Mouse (Mus musculus) heart, embryonic 11.5 days (tissue): ENCODE measurements around the gene Wnt5b. TPM values are rescaled to one million over a fixed set of nuclear protein-coding genes. Genes with fewer than 3 reads are reported as not detected.

ENCODE experiments used
- ATAC-seq: fragments of 200-750 bp; cut with Nextera tagmentation; replicated peaks from 2 replicates; pipeline ENCODE4 v1.8.0; 2017; ENCODE audit warnings: moderate library complexity; ENCODE audit not compliant: insufficient number of reproducible peaks, low FRiP score, low TSS enrichment
- H3K27ac ChIP-seq: fragments of 300-500 bp; sonication (generic); 2 replicates; pipeline ENCODE4 v1.5.1; 2014; ENCODE audit warnings: mild to moderate bottlenecking, low read depth, low read length
- H3K27me3 ChIP-seq: fragments of 300-500 bp; sonication (generic); 2 replicates; pipeline ENCODE4 v1.6.1; 2014; ENCODE audit warnings: mild to moderate bottlenecking, low read length, mixed read lengths; ENCODE audit not compliant: control insufficient read depth, insufficient read depth
- H3K36me3 ChIP-seq: fragments of 300-500 bp; sonication (generic); 2 replicates; pipeline ENCODE4 v1.6.1; 2014; ENCODE audit warnings: mild to moderate bottlenecking, low read length, moderate library complexity, mixed read lengths; ENCODE audit not compliant: control insufficient read depth, insufficient read depth
- H3K4me1 ChIP-seq: fragments of 300-500 bp; sonication (generic); 2 replicates; pipeline ENCODE4 v1.6.1; 2014; ENCODE audit warnings: low read length; ENCODE audit not compliant: control insufficient read depth, insufficient read depth
- H3K4me2 ChIP-seq: fragments of 300-500 bp; sonication (generic); 2 replicates; pipeline ENCODE4 v1.6.1; 2014; ENCODE audit warnings: mild to moderate bottlenecking, moderate library complexity
- H3K4me3 ChIP-seq: fragments of 300-500 bp; sonication (generic); 2 replicates; pipeline ENCODE4 v1.5.1; 2014; ENCODE audit warnings: low read depth, low read length
- H3K9ac ChIP-seq: fragments of 300-500 bp; sonication (generic); 2 replicates; pipeline ENCODE4 v1.6.1; 2014; ENCODE audit warnings: mild to moderate bottlenecking, low read depth, low read length, moderate library complexity
- H3K9me3 ChIP-seq: fragments of 300-500 bp; sonication (generic); replicated peaks from 2 replicates; pipeline ENCODE4 v1.6.1; 2016; ENCODE audit warnings: low read length; ENCODE audit not compliant: control insufficient read depth
- WGBS: fragments of 180-500 bp; shearing (Covaris S2); extraction: QIAGEN DNeasy Blood & Tissue Kit; methylation state at CpG from one replicate; pipeline ENCODE4 v1.1.7; 2014; ENCODE audit not compliant: insufficient replicate concordance; 5-methylcytosine and 5-hydroxymethylcytosine counted together
- polyA plus RNA-seq: library from polyadenylated mRNA; unstranded; fragments of >200 nt; fragmentation: Nextera tagmentation; extraction: Ambion mirVana; gene quantifications from 2 replicates; pipeline ENCODE4 v1.2.1, GENCODE M21; 2014

Wnt5b gene
- polyA plus RNA-seq, 1 experiment from 2014 or later = 7.3 TPM

DNA sequence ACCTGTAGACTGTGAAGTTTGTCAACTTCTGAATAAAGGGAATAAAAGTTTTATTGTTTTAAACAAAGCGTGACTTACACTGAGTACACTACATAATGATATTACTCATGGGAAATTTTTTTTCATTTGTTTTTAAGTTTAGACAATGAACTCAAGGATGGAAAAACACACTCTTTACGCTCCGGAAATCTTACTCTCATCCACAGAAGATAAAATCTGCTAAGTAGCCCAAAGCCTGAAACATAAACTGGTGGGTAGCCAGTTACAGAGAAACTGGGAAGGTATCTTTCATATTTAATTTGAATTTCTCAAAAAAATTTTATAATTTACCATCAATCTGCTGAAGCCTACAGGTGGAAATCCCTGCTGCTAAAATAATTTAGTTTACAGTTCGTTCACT lies 157.7 kb downstream of the Wnt5b start:
- 83% methylated on average over 4 of the region's 4 CpGs for WGBS
- H3K4me2 ChIP-seq = no peak overlapping the region
- no peak overlapping the region for H3K9ac ChIP-seq

DNA sequence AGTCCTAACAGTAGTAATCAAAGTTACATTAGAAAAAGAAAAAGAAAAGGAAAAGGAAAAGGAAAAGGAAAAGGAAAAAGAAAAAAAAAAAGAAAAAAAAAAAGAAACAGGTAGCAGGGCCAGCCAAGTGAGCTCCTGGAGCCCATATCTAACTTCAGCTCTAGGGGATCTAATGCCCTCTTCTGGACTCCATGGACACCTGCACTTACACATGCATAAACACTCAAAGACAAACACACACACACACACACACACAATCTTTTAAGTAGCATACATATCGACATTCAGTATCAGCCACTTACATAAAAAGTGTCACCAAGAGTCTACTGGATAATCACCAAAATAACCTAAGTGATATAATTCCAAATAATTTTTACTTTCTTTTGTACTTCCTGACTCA lies 158.5 kb downstream of the Wnt5b start:
- Histone ChIP-seq H3K27me3 (no peaks in the 10 kb centered on the region), H3K9ac (no peak overlapping the region), H3K4me3 (no peak overlapping the region), H3K4me2 (no peak overlapping the region), H3K27ac (no peak overlapping the region), H3K9me3 (no peaks in the 10 kb centered on the region), H3K4me1 (peaks cover 8% of the 10 kb centered on the region), H3K36me3 (no peaks in the 10 kb centered on the region)
- 100% methylated on average over 1 of the region's 1 CpGs for WGBS
- ATAC-seq = no peak

More for the DNA sequence above, 157.7 kb downstream of the Wnt5b start:
- H3K27me3 ChIP-seq = no peaks in the 10 kb centered on the region
- no peak for ATAC-seq
- H3K36me3 ChIP-seq = no peaks in the 10 kb centered on the region
- H3K9me3 ChIP-seq = no peaks in the 10 kb centered on the region
- no peak overlapping the region for H3K4me3 ChIP-seq
- no peak overlapping the region for H3K27ac ChIP-seq
- peaks cover 8% of the 10 kb centered on the region for H3K4me1 ChIP-seq

Other genes starting within 250 kb of the Wnt5b start
- 0.20 TPM in 1 of 2 replicates, not detected in the other for gene Lrtm2, start 213.6 kb downstream of the Wnt5b start, polyA plus RNA-seq
- gene Adipor2, start 126.6 kb downstream of the Wnt5b start, polyA plus RNA-seq = 11.5 and 22.6 TPM in 2 replicates
- gene Fbxl14, start 64.7 kb downstream of the Wnt5b start, polyA plus RNA-seq = 4.9 and 5.2 TPM in 2 replicates